Mouse (Mus musculus): ENCODE measurements at regions not wholly inside any gene's neighbourhood (a gene's known extent, or its start where the extent isn't known, plus 50 kb on each side); places are given as distances from the start of the nearest gene placed in this dataset.

DNA sequence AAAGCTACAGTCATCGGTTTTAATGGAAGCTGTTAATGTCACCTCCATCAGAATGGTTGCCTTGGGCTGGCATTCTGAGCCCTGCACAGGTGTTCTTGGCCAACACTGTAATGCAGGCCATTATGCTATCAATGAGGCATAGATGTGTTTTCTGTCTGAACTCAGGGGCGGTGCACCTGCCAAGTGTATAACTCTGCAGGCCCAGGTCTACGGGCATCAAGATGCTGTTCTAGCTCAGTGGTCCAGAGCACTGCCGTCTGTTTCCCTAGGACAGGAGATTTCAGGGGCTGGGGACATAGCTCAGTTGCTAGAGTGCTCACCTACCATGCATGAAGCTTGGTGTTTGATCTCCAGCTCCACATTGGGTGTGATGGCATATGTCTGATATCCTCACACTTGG lies 68.1 kb upstream of the Sash1 start:
- DNase-seq (ENCODE audit: extremely low spot score, low spot score), result no peak
- Histone ChIP-seq H3K4me1 (no peaks in the 10 kb centered on the region; the same call in 1 of the 2 replicates), H3K27me3 (ENCODE audit: poor library complexity, severe bottlenecking) (no peaks in the 10 kb centered on the region), H3K27ac (no peak overlapping the region), H3K9me3 (no peaks in the 10 kb centered on the region), H3K36me3 (replicated peaks) (no peaks in the 10 kb centered on the region), H3K4me3 (no peak overlapping the region)
- 95% methylated on average over 4 of the region's 4 CpGs for WGBS

DNA sequence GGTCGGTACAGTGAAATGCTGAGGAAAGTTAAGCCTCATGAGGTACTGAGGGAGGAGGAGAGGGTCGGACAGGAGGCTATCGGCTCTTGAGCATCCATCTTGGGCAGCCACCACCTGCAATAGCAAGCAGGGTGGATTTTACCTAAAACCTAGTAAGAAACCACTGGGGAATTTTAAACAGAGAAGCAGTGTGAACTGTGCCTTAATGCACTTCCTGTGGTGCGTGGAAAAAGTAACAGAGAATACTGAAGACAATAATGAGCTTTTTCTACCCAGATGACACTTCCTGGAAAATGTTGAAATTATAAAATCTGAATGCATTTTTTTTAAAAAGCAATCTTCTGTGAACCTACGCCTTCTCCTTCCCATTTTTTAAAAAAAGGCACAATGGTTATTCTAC lies 67.1 kb upstream of the Sash1 start:
- WGBS, result 83% methylated on average over 5 of the region's 5 CpGs
- H3K9me3 ChIP-seq, result no peaks in the 10 kb centered on the region
- no peak for DNase-seq (ENCODE audit: extremely low spot score, low spot score)
- no peaks in the 10 kb centered on the region; the same call in 1 of the 2 replicates for H3K4me1 ChIP-seq
- H3K36me3 ChIP-seq (replicated peaks), result no peaks in the 10 kb centered on the region
- no peaks in the 10 kb centered on the region for H3K27me3 ChIP-seq (ENCODE audit: poor library complexity, severe bottlenecking)
- no peak overlapping the region for H3K27ac ChIP-seq
- no peak overlapping the region for H3K4me3 ChIP-seq

GRCm38 (mm10) chr10:8951937-8952336 lies 66.1 kb upstream of the Sash1 start:
- DNase-seq (ENCODE audit: extremely low spot score, low spot score), result no peak
- Histone ChIP-seq H3K27ac (no peak overlapping the region), H3K36me3 (replicated peaks) (no peaks in the 10 kb centered on the region), H3K9me3 (no peaks in the 10 kb centered on the region), H3K27me3 (ENCODE audit: poor library complexity, severe bottlenecking) (no peaks in the 10 kb centered on the region), H3K4me3 (no peak overlapping the region), H3K4me1 (no peaks in the 10 kb centered on the region; the same call in 1 of the 2 replicates)
- WGBS, result 96% methylated on average over 3 of the region's 3 CpGs

DNA sequence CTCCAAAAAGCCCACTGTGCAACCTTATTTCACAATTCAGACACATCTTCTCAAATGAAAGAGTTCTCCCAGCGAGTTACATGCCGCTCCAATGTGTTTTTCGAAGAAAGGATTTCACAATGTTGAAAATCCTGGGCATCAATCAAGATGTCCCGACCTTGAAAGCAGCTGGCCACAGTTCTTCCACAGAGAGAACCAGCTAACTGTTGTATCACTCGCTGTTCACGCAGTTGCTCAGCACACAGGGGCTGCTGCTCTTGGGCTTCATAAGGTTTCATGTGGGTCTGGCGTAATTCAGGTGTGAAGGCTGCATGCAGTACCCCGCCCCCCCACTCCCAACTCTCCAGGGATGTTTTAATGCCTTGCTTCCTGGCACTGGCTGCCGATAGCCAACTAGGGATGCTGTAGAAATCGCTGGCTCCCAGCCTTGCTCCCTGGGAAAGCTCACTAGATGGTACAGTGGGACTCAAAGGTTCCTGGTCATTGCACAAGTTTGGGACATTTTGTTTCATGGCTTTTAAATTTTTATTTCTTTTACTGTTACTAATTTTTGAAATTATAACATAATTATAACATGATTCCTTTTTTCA lies 65.5 kb upstream of the Sash1 start:
- Histone ChIP-seq H3K27ac (no peak overlapping the region), H3K27me3 (ENCODE audit: poor library complexity, severe bottlenecking) (no peaks in the 10 kb centered on the region), H3K9me3 (no peaks in the 10 kb centered on the region), H3K4me3 (no peak overlapping the region), H3K36me3 (replicated peaks) (no peaks in the 10 kb centered on the region), H3K4me1 (no peaks in the 10 kb centered on the region; the same call in 1 of the 2 replicates)
- 91% methylated on average over 10 of the region's 10 CpGs for WGBS
- DNase-seq (ENCODE audit: extremely low spot score, low spot score), result no peak

DNA sequence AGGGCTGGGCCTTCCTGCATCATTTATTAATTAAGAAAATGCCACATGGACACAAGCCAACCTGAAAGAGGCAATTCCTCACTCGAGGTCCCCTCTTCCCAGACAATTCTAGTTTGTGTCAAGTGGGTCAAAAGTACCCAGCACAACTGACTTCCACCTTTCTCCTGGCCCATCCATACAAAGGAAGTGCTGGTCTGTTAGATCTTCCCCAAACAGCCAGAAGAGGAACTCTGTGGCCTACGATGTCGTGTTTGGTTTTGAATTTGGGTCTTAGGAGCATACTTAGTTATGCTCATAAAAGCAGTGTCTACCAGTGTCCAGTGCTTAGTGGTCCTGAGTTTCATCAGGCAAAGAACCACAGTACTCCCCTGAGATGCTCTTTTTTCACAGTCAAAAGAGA lies 62.4 kb upstream of the Sash1 start:
- no peak for DNase-seq (ENCODE audit: extremely low spot score, low spot score)
- H3K27ac ChIP-seq, result no peak overlapping the region
- 88% methylated on average over 3 of the region's 3 CpGs for WGBS
- no peaks in the 10 kb centered on the region for H3K27me3 ChIP-seq (ENCODE audit: poor library complexity, severe bottlenecking)
- peaks cover 5% of the 10 kb centered on the region; the same call in 1 of the 2 replicates for H3K4me1 ChIP-seq
- H3K4me3 ChIP-seq, result no peak overlapping the region
- H3K36me3 ChIP-seq (replicated peaks), result no peaks in the 10 kb centered on the region
- H3K9me3 ChIP-seq, result no peaks in the 10 kb centered on the region

- peaks cover 5% of the 10 kb centered on the region; the same call in 1 of the 2 replicates for H3K4me1 ChIP-seq
- no peak overlapping the region for H3K4me3 ChIP-seq
- H3K27me3 ChIP-seq (ENCODE audit: poor library complexity, severe bottlenecking), result no peaks in the 10 kb centered on the region
- DNase-seq (ENCODE audit: extremely low spot score, low spot score), result no peak
- H3K36me3 ChIP-seq (replicated peaks), result no peaks in the 10 kb centered on the region
- 70% methylated on average over 17 of the region's 17 CpGs for WGBS
- peak overlapping the region; percentile 48; the same call in 1 of the 2 replicates for H3K27ac ChIP-seq
- no peaks in the 10 kb centered on the region for H3K9me3 ChIP-seq
These were observed 59.4 kb upstream of the Sash1 start for GRCm38 (mm10) chr10:8945195-8945751.

DNA sequence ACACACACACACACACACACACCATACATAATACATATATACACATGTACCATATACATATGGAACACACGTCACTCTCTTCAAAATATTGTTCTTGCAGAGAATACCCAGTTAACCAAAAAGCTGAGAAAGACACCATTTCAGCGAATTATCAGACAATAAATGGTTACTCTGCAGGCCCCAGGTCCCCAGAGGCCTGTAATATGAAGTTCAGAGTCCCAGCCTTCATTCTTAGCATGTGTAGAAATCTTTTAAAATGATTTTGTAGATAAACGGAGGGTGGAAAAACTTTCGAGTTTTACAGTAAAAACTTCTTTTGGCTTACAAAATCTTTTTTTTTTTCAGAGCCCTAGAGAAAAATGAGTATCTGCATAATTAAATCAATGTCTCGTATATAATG lies 58.7 kb upstream of the Sash1 start:
- Histone ChIP-seq H3K36me3 (replicated peaks) (no peaks in the 10 kb centered on the region), H3K4me1 (peaks cover 5% of the 10 kb centered on the region; the same call in 1 of the 2 replicates), H3K27me3 (ENCODE audit: poor library complexity, severe bottlenecking) (no peaks in the 10 kb centered on the region), H3K27ac (no peak overlapping the region), H3K9me3 (no peaks in the 10 kb centered on the region), H3K4me3 (no peak overlapping the region)
- WGBS, result 84% methylated on average over 5 of the region's 5 CpGs
- no peak for DNase-seq (ENCODE audit: extremely low spot score, low spot score)

DNA sequence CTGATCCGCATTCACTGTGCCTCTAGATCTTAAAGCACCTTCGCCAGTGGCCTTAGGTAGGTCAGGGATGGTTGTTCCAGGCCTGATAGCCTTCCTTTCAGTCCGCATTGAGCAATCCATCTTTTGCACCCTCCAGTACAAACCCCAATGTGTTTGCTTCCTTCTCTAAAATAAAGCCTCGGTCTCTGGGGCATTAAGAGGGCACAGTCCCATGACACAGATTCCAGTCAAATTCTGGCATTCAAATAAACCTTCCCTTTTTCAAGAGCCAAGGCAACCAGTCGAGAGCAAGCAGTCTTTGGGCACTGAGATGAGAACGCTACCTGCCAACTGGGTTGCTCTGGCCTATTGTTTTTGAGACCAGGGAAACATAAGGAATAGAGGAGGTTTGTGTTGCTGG lies 57.8 kb upstream of the Sash1 start:
- H3K36me3 ChIP-seq (replicated peaks), result no peaks in the 10 kb centered on the region
- H3K4me3 ChIP-seq, result no peak overlapping the region
- no peaks in the 10 kb centered on the region for H3K27me3 ChIP-seq (ENCODE audit: poor library complexity, severe bottlenecking)
- no peak for DNase-seq (ENCODE audit: extremely low spot score, low spot score)
- H3K9me3 ChIP-seq, result no peaks in the 10 kb centered on the region
- 91% methylated on average over 6 of the region's 6 CpGs for WGBS
- H3K27ac ChIP-seq, result no peak overlapping the region
- peaks cover 5% of the 10 kb centered on the region; the same call in 1 of the 2 replicates for H3K4me1 ChIP-seq

DNA sequence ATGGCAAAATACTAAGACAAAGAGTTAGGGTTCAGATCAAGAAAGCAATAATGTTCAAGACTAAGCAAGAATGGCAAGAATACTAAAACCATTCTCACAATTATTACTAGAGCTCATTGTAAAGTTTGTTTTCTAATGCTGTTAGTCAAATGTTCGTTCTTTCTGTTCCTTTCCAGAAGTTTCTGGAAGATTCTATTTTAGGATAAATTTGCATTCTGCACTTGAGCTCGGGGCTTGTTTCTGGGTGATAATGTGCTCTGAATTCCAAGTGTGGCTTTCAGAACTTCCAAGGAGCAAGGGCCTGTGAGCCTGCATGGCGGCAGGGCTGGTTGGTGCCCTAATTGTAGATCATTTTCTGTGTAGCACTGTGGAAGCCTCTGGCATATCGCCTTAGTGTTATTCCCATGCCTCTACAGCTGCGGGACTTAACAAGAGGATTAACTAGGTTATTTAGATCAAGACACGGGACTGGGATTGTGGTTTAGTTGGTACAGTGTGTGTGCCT lies 57.1 kb upstream of the Sash1 start:
- Histone ChIP-seq H3K36me3 (replicated peaks) (no peaks in the 10 kb centered on the region), H3K9me3 (no peaks in the 10 kb centered on the region), H3K27ac (no peak overlapping the region), H3K4me1 (peaks cover 5% of the 10 kb centered on the region; the same call in 1 of the 2 replicates), H3K27me3 (ENCODE audit: poor library complexity, severe bottlenecking) (no peaks in the 10 kb centered on the region), H3K4me3 (no peak overlapping the region)
- 93% methylated on average over 6 of the region's 6 CpGs for WGBS
- DNase-seq (ENCODE audit: extremely low spot score, low spot score), result no peak

DNA sequence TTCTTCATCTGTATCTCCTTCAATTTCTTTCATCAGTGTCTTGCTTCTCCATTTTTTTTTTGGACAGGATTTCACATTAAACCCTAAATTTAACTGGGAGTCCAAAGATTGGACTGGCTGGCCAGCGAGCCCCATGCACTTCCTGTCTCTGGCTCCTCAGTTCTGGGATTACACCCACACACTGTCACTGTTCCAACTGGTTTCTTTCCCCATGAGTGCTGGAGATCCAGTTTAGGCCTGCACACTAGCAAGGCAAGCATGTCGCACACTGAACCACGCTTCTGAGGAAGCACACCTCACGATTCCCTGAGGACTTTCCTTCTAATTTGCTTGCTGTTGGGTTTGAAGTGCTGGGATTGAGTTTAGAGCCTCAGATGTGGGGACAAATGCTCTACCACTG lies 50.5 kb upstream of the Sash1 start:
- Histone ChIP-seq H3K4me3 (no peak overlapping the region), H3K36me3 (replicated peaks) (no peaks in the 10 kb centered on the region)
- WGBS, result 89% methylated on average over 4 of the region's 4 CpGs

More for the DNA sequence above, 50.5 kb upstream of the Sash1 start:
- Histone ChIP-seq H3K4me1 (no peaks in the 10 kb centered on the region), H3K27me3 (ENCODE audit: poor library complexity, severe bottlenecking) (no peaks in the 10 kb centered on the region), H3K27ac (no peak overlapping the region), H3K9me3 (no peaks in the 10 kb centered on the region)
- DNase-seq (ENCODE audit: extremely low spot score, low spot score), result no peak
